ENCODE assay signal across 43 mouse cellular contexts in the genomic region with DNA sequence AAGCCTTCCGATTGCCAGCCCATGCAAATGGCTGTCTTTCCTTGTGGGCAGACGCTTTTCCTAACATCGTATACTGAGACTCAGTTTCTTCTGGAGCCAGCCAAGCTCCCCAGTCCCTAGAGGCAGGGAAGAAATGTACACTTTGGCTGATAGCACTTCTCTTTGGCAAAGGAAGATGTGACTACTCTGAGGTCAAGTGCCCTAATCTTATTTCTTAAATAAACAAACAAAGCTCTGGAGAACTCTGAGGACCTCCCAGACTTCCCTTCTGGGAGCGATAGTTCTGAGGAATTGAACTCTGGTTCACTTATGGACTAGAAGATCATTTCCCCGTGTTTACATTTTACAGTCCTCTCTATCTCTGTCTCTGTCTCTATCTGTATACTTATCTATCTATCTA. TPM values are rescaled to one million over a fixed set of nuclear protein-coding genes. Genes with fewer than 3 reads are reported as not detected.
DNase-seq lines count a peak whose midpoint lies in the region; ATAC-seq and TF ChIP-seq lines count a peak whose summit lies in the region.
"Had no signal": no experiment of that assay in that cellular context is flagged by ENCODE, and none has a peak within 500 bp of the region (broad histone marks: within the 10 kb centered on the region; RNA-seq: fewer than 3 reads in every experiment).

No protein-coding gene starts in this region.

- DNase-seq in lung, embryonic 14.5 days = peak; percentile 65
- DNase-seq in lung, postnatal 25 days (ENCODE audit: low spot score) = no peak
- DNase-seq in adipocyte (ENCODE audit: low spot score) = peak; percentile 48
- DNase-seq in layer of hippocampus, postnatal 36 days = no peak
- DNase-seq in layer of hippocampus, postnatal 14 days (ENCODE audit: low spot score in 2 of 2) = no peak
- DNase-seq: adrenal gland, postnatal 25 days; cerebellum, adult 18-20 months; cerebellum, postnatal 10 days; gastrocnemius, adult 2 months; gastrocnemius, postnatal 36 days; heart, adult 2 months; heart, postnatal 14 days; lung, adult 2 months; lung, postnatal 14 days; retina, postnatal 1 day; right cerebral cortex, postnatal 25 days; thymus, postnatal 14 days had no signal

- H3K27me3 ChIP-seq in kidney, embryonic 16.5 days (ENCODE audit: insufficient read depth, low read length) = 0 out of 2 replicates have a peak, but pooled peaks cover 3% of the 10 kb centered on the region
- no peaks in the 10 kb centered on the region for H3K27me3 ChIP-seq in kidney, embryonic 14.5 days (ENCODE audit: control insufficient read depth, insufficient read depth, low read length)
- no peaks in the 10 kb centered on the region for H3K27me3 ChIP-seq in lung, embryonic 14.5 days (ENCODE audit: insufficient read depth, low read length)
- no peaks in the 10 kb centered on the region for H3K27me3 ChIP-seq in intestine, postnatal 0 days (replicated peaks; ENCODE audit: control insufficient read depth, insufficient read depth, low read length)
- H3K27me3 ChIP-seq: CH12.LX; embryonic facial prominence, embryonic 12.5 days; limb, embryonic 13.5 days; neural tube, embryonic 15.5 days; stomach, embryonic 15.5 days had no signal

- TF ChIP-seq CTCF in lung, embryonic 14.5 days (IDR thresholded peaks at IDR 0.05; ENCODE audit: low read depth) = no peak
- peak; percentile 24; the same call in 1 of the 2 replicates for TF ChIP-seq CTCF in intestine, postnatal 0 days (IDR thresholded peaks at IDR 0.05; ENCODE audit: low read depth)

- no peak overlapping the region for H3K4me2 ChIP-seq in kidney, embryonic 16.5 days (replicated peaks; ENCODE audit: low read depth, low read length)
- H3K4me2 ChIP-seq in kidney, embryonic 14.5 days (replicated peaks; ENCODE audit: low read depth, low read length) = no peak overlapping the region
- no peak overlapping the region for H3K4me2 ChIP-seq in lung, embryonic 14.5 days
- no peak overlapping the region for H3K4me2 ChIP-seq in intestine, postnatal 0 days (replicated peaks; ENCODE audit: low read depth)
- H3K4me2 ChIP-seq: embryonic facial prominence, embryonic 12.5 days; limb, embryonic 13.5 days; midbrain, embryonic 15.5 days; neural tube, embryonic 15.5 days; stomach, embryonic 15.5 days had no signal

- no peak for ATAC-seq in kidney, embryonic 16.5 days (ENCODE audit: low FRiP score, low TSS enrichment)
- no peak for ATAC-seq in kidney, embryonic 14.5 days (ENCODE audit: low FRiP score, low TSS enrichment)
- ATAC-seq in lung, embryonic 14.5 days (ENCODE audit: insufficient read depth) = peak; percentile 58; the same call in 1 of the 2 replicates
- ATAC-seq in intestine, postnatal 0 days = no peak
- ATAC-seq: forebrain, embryonic 14.5 days; hindbrain, embryonic 16.5 days; midbrain, embryonic 15.5 days; Patski had no signal

- no peaks in the 10 kb centered on the region for H3K4me1 ChIP-seq in kidney, embryonic 16.5 days (ENCODE audit: insufficient read depth, low read length)
- no peaks in the 10 kb centered on the region for H3K4me1 ChIP-seq in kidney, embryonic 14.5 days (ENCODE audit: control insufficient read depth, insufficient read depth, low read length)
- H3K4me1 ChIP-seq in lung, embryonic 14.5 days (ENCODE audit: insufficient read depth) = no peaks in the 10 kb centered on the region
- no peaks in the 10 kb centered on the region for H3K4me1 ChIP-seq in intestine, postnatal 0 days (replicated peaks; ENCODE audit: control insufficient read depth, insufficient read depth, low read length)
- H3K4me1 ChIP-seq: hindbrain, embryonic 10.5 days; limb, embryonic 13.5 days; midbrain, embryonic 10.5 days; midbrain, embryonic 15.5 days; neural tube, embryonic 15.5 days; stomach, embryonic 15.5 days had no signal

- H3K9ac ChIP-seq in kidney, embryonic 16.5 days (replicated peaks; ENCODE audit: low read length) = no peak overlapping the region
- no peak overlapping the region for H3K9ac ChIP-seq in kidney, embryonic 14.5 days (ENCODE audit: low read depth, low read length)
- H3K9ac ChIP-seq in lung, embryonic 14.5 days = no peak overlapping the region
- H3K9ac ChIP-seq in intestine, postnatal 0 days (ENCODE audit: low read depth, low read length) = no peak overlapping the region
- H3K9ac ChIP-seq: embryonic facial prominence, embryonic 12.5 days; limb, embryonic 13.5 days; liver, embryonic 14.5 days; midbrain, embryonic 15.5 days; neural tube, embryonic 15.5 days; stomach, embryonic 15.5 days had no signal

- H3K27ac ChIP-seq in kidney, embryonic 16.5 days (ENCODE audit: low read length) = peak overlapping the region; percentile 48; the same call in 1 of the 2 replicates
- no peak overlapping the region for H3K27ac ChIP-seq in kidney, embryonic 14.5 days (ENCODE audit: low read depth, low read length)
- H3K27ac ChIP-seq in lung, embryonic 14.5 days (ENCODE audit: low read depth) = no peak overlapping the region
- no peak overlapping the region for H3K27ac ChIP-seq in intestine, postnatal 0 days (ENCODE audit: low read depth, low read length)
- H3K27ac ChIP-seq: embryonic facial prominence, embryonic 12.5 days; gastrocnemius, adult 2 months; heart, adult 2 months; hindbrain, embryonic 10.5 days; left cerebral cortex, adult 2 months; limb, embryonic 13.5 days; liver, embryonic 14.5 days; midbrain, embryonic 10.5 days; midbrain, embryonic 15.5 days; neural tube, embryonic 15.5 days; stomach, embryonic 15.5 days had no signal

- WGBS in kidney, embryonic 16.5 days = 38% methylated on average over 5 of the region's 5 CpGs
- 39% methylated on average over 5 of the region's 5 CpGs for WGBS in kidney, embryonic 14.5 days
- 14% methylated on average over 5 of the region's 5 CpGs for WGBS in lung, embryonic 14.5 days
- 25% methylated on average over 5 of the region's 5 CpGs for WGBS in intestine, postnatal 0 days

- no peaks in the 10 kb centered on the region for H3K9me3 ChIP-seq in kidney, embryonic 16.5 days (ENCODE audit: low read length)
- H3K9me3 ChIP-seq in kidney, embryonic 14.5 days (ENCODE audit: control insufficient read depth, low read length) = no peaks in the 10 kb centered on the region
- no peaks in the 10 kb centered on the region for H3K9me3 ChIP-seq in lung, embryonic 14.5 days (ENCODE audit: low read depth, low read length)
- no peaks in the 10 kb centered on the region for H3K9me3 ChIP-seq in intestine, postnatal 0 days (ENCODE audit: control insufficient read depth)
- H3K9me3 ChIP-seq: embryonic facial prominence, embryonic 12.5 days; G1E; hindbrain, embryonic 10.5 days; limb, embryonic 13.5 days; midbrain, embryonic 10.5 days; midbrain, embryonic 15.5 days; neural tube, embryonic 15.5 days; stomach, embryonic 15.5 days had no signal

- no peak overlapping the region for H3K4me3 ChIP-seq in kidney, embryonic 16.5 days (ENCODE audit: low read length)
- H3K4me3 ChIP-seq in kidney, embryonic 14.5 days (ENCODE audit: low read length) = no peak overlapping the region
- H3K4me3 ChIP-seq in lung, embryonic 14.5 days (ENCODE audit: low read depth, low read length) = no peak overlapping the region
- no peak overlapping the region for H3K4me3 ChIP-seq in intestine, postnatal 0 days (ENCODE audit: low read depth, low read length)
- H3K4me3 ChIP-seq: embryonic facial prominence, embryonic 12.5 days; gastrocnemius, adult 2 months; heart, adult 2 months; hindbrain, embryonic 10.5 days; left cerebral cortex, adult 2 months; limb, embryonic 13.5 days; midbrain, embryonic 10.5 days; midbrain, embryonic 15.5 days; neural tube, embryonic 15.5 days; stomach, embryonic 15.5 days had no signal

- H3K36me3 ChIP-seq in kidney, embryonic 16.5 days (ENCODE audit: insufficient read depth, low read length) = no peaks in the 10 kb centered on the region
- H3K36me3 ChIP-seq in kidney, embryonic 14.5 days (ENCODE audit: control insufficient read depth, insufficient read depth, low read length) = no peaks in the 10 kb centered on the region
- no peaks in the 10 kb centered on the region for H3K36me3 ChIP-seq in lung, embryonic 14.5 days (ENCODE audit: insufficient read depth)
- no peaks in the 10 kb centered on the region for H3K36me3 ChIP-seq in intestine, postnatal 0 days (ENCODE audit: control insufficient read depth, insufficient read depth)
- H3K36me3 ChIP-seq: embryonic facial prominence, embryonic 12.5 days; G1E; hindbrain, embryonic 10.5 days; limb, embryonic 13.5 days; midbrain, embryonic 10.5 days; midbrain, embryonic 15.5 days; neural tube, embryonic 15.5 days; stomach, embryonic 15.5 days had no signal

RNA-seq across cellular contexts. Expression of a gene that starts 34.0 kb away (rescaled TPM):
- not detected in 2 replicates for polyA plus RNA-seq in kidney, embryonic 16.5 days (2015; fragmentation: Nextera tagmentation; extraction: Ambion mirVana)
- polyA plus RNA-seq in kidney, embryonic 14.5 days (2014; fragmentation: Nextera tagmentation; extraction: Ambion mirVana) = not detected in 2 replicates
- not detected in 2 replicates for polyA plus RNA-seq in lung, embryonic 14.5 days (2014; fragmentation: Nextera tagmentation; extraction: Ambion mirVana)
- polyA plus RNA-seq in intestine, postnatal 0 days (2015; fragmentation: Nextera tagmentation; extraction: Ambion mirVana) = not detected in 2 replicates
- under 1 TPM in 1 of 2 experiments, not detected in 1; 0.76 TPM for total RNA-seq in layer of hippocampus, postnatal 36 days (2021)
- under 1 TPM in 1 of 2 experiments, not detected in 1; 0.39 TPM for total RNA-seq in layer of hippocampus, postnatal 14 days (2021)
- total RNA-seq: adrenal gland, adult 18-20 months; adrenal gland, postnatal 25 days; CH12.LX; common myeloid progenitor, adult 5-6 weeks; G1E; gastrocnemius, adult 2 months; gastrocnemius, postnatal 36 days; heart, adult 2 months; heart, postnatal 14 days; left cerebral cortex, postnatal 25 days; megakaryocyte progenitor cell, adult 5-6 weeks had no signal
- polyA plus RNA-seq: C2C12; G1E; heart, adult 2 months; heart, embryonic 14.5 days; intestine, embryonic 14.5 days; large intestine, adult 2 months; limb, embryonic 13.5 days; liver, embryonic 14.5 days; lung, adult 2 months; Patski; stomach, embryonic 15.5 days; urinary bladder, adult 2 months had no signal

RNA-seq across cellular contexts. Expression of a gene that starts 42.7 kb away (rescaled TPM):
- 47.1 and 47.9 TPM in 2 replicates for polyA plus RNA-seq in kidney, embryonic 16.5 days (2015; fragmentation: Nextera tagmentation; extraction: Ambion mirVana)
- polyA plus RNA-seq in kidney, embryonic 14.5 days (2014; fragmentation: Nextera tagmentation; extraction: Ambion mirVana) = 23.0 and 56.8 TPM in 2 replicates
- 48.1 and 50.4 TPM in 2 replicates for polyA plus RNA-seq in lung, embryonic 14.5 days (2014; fragmentation: Nextera tagmentation; extraction: Ambion mirVana)
- 12.0 and 13.8 TPM in 2 replicates for polyA plus RNA-seq in intestine, postnatal 0 days (2015; fragmentation: Nextera tagmentation; extraction: Ambion mirVana)
- total RNA-seq in layer of hippocampus, postnatal 36 days (2021) = 10 to 100 TPM; 37.0 to 40.1 TPM
- total RNA-seq in layer of hippocampus, postnatal 14 days (2021) = 10 to 100 TPM; 79.4 to 81.1 TPM
- polyA plus RNA-seq: G1E had no signal

Comparison
In these comparisons a context has a peak if more than half of its experiments do, and no peak if none do; other contexts are left out.
1. DNase-seq: peak in lung, embryonic 14.5 days (single experiment) and adipocyte (single experiment); none in lung, postnatal 25 days (single experiment), layer of hippocampus, postnatal 36 days (0 of 2) and layer of hippocampus, postnatal 14 days (0 of 2).